ENCODE assay signal across 9 mouse cellular contexts in the genomic region with DNA sequence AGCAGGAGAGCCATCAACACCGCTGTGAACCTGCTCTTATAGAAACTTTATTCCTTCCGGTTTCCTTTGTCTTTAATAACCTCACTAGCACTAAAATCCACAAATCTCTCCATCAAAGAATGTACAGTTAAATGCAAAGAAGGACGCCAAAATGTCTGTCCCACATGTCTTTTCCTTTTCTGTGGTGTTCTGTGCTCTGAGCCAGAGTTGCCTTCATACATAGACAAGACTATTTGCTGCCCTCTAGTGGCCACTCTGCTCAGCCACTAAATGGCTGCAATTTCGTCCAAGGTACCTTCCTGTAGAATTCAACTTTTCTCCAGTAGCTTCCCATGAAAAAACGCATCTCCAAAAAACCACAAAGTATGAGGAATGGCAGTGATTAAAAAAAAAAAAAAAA. TPM values are rescaled to one million over a fixed set of nuclear protein-coding genes. Genes with fewer than 3 reads are reported as not detected.
A peak's percentile ranks its signal among the peaks of the same experiment; 100 is the strongest.
DNase-seq lines count a peak whose midpoint lies in the region; ATAC-seq lines count a peak whose summit lies in the region.
"Had no signal": no experiment of that assay in that cellular context is flagged by ENCODE, and none has a peak within 500 bp of the region (broad histone marks: within the 10 kb centered on the region; RNA-seq: fewer than 3 reads in every experiment).

No protein-coding gene starts in this region.

- WGBS in heart, embryonic 11.5 days (ENCODE audit: insufficient replicate concordance): 29% methylated on average over 5 of the region's 5 CpGs
- WGBS in forebrain, embryonic 12.5 days: 37% methylated on average over 5 of the region's 5 CpGs
- WGBS in hindbrain, embryonic 11.5 days: 36% methylated on average over 5 of the region's 5 CpGs

- H3K9me3 ChIP-seq in heart, embryonic 11.5 days (replicated peaks; ENCODE audit: control insufficient read depth, low read length): no peaks in the 10 kb centered on the region
- H3K9me3 ChIP-seq in forebrain, embryonic 12.5 days: no peaks in the 10 kb centered on the region
- H3K9me3 ChIP-seq in hindbrain, embryonic 11.5 days (ENCODE audit: control insufficient read depth, low read length): no peaks in the 10 kb centered on the region

- no peak overlapping the region for H3K4me3 ChIP-seq in heart, embryonic 11.5 days (ENCODE audit: low read depth, low read length)
- H3K4me3 ChIP-seq in forebrain, embryonic 12.5 days (replicated peaks): no peak overlapping the region
- H3K4me3 ChIP-seq in hindbrain, embryonic 11.5 days (ENCODE audit: low read depth, low read length): no peak overlapping the region

- H3K27me3 ChIP-seq in heart, embryonic 11.5 days (ENCODE audit: control insufficient read depth, insufficient read depth, low read length): no peaks in the 10 kb centered on the region
- H3K27me3 ChIP-seq in forebrain, embryonic 12.5 days: no peaks in the 10 kb centered on the region
- no peaks in the 10 kb centered on the region for H3K27me3 ChIP-seq in hindbrain, embryonic 11.5 days (ENCODE audit: control insufficient read depth, insufficient read depth, low read length)

- no peak overlapping the region for H3K9ac ChIP-seq in heart, embryonic 11.5 days (ENCODE audit: low read depth, low read length)
- H3K9ac ChIP-seq in forebrain, embryonic 12.5 days: no peak overlapping the region
- no peak overlapping the region for H3K9ac ChIP-seq in hindbrain, embryonic 11.5 days (ENCODE audit: low read depth, low read length)

- ATAC-seq in heart, embryonic 11.5 days (replicated peaks; ENCODE audit: insufficient number of reproducible peaks, low FRiP score, low TSS enrichment): no peak
- ATAC-seq in forebrain, embryonic 12.5 days (ENCODE audit: low FRiP score): 0 out of 2 replicates have a peak, but pooled peaks have one; percentile 63
- ATAC-seq in hindbrain, embryonic 11.5 days (ENCODE audit: low FRiP score): no peak
- ATAC-seq in megakaryocyte progenitor cell, adult 5-6 weeks (replicated peaks; ENCODE audit: poor library complexity): peak; percentile 72

- DNase-seq in heart, adult 11 months: peak; percentile 88
- DNase-seq in c-Kit-positive CD71-positive TER-119-negative erythroid progenitor cells, embryonic 14.5 days (ENCODE audit: low read depth): peak; percentile 38
- DNase-seq in hindbrain, embryonic 11.5 days (ENCODE audit: low spot score): peak; percentile 85
- peak; percentile 75 to 78 for DNase-seq in layer of hippocampus, postnatal 10 days (ENCODE audit: low spot score in 2 of 2)
- DNase-seq in skeletal muscle tissue, adult 2 months (ENCODE audit: low read depth, low spot score): peak; percentile 54

- H3K27ac ChIP-seq in heart, embryonic 11.5 days (ENCODE audit: low read depth, low read length): no peak overlapping the region
- no peak overlapping the region for H3K27ac ChIP-seq in forebrain, embryonic 12.5 days
- no peak overlapping the region for H3K27ac ChIP-seq in hindbrain, embryonic 11.5 days (ENCODE audit: low read depth, low read length)
- H3K27ac ChIP-seq: macrophage had no signal

- no peaks in the 10 kb centered on the region for H3K4me1 ChIP-seq in heart, embryonic 11.5 days (ENCODE audit: control insufficient read depth, insufficient read depth, low read length)
- no peaks in the 10 kb centered on the region for H3K4me1 ChIP-seq in forebrain, embryonic 12.5 days
- no peaks in the 10 kb centered on the region for H3K4me1 ChIP-seq in hindbrain, embryonic 11.5 days (replicated peaks; ENCODE audit: control insufficient read depth, insufficient read depth, low read length)

- no peak overlapping the region for H3K4me2 ChIP-seq in heart, embryonic 11.5 days
- H3K4me2 ChIP-seq in forebrain, embryonic 12.5 days: no peak overlapping the region
- no peak overlapping the region for H3K4me2 ChIP-seq in hindbrain, embryonic 11.5 days (replicated peaks; ENCODE audit: low read depth, low read length)

- no peaks in the 10 kb centered on the region for H3K36me3 ChIP-seq in heart, embryonic 11.5 days (ENCODE audit: control insufficient read depth, insufficient read depth, low read length)
- H3K36me3 ChIP-seq in forebrain, embryonic 12.5 days (replicated peaks): no peaks in the 10 kb centered on the region
- H3K36me3 ChIP-seq in hindbrain, embryonic 11.5 days (ENCODE audit: control insufficient read depth, insufficient read depth, low read length): no peaks in the 10 kb centered on the region

RNA-seq across cellular contexts. Expression of a gene that starts 23.3 kb away (rescaled TPM):
- polyA plus RNA-seq in heart, embryonic 11.5 days (2014; fragmentation: Nextera tagmentation; extraction: Ambion mirVana): 0.20 and 1.2 TPM in 2 replicates
- polyA plus RNA-seq in forebrain, embryonic 12.5 days (2016; fragmentation: Nextera tagmentation; extraction: Ambion mirVana): not detected in 2 replicates
- 0.20 TPM in 1 of 2 replicates, not detected in the other for polyA plus RNA-seq in hindbrain, embryonic 11.5 days (2014; fragmentation: Nextera tagmentation; extraction: Ambion mirVana)
- total RNA-seq in layer of hippocampus, postnatal 10 days (2021): not detected
- not detected in 2 replicates for total RNA-seq in megakaryocyte progenitor cell, adult 5-6 weeks (2015)
- total RNA-seq in megakaryocyte progenitor cell, adult 5-6 weeks (2017): not detected in 2 replicates
- polyA plus RNA-seq: macrophage had no signal

Comparison
In these comparisons a context has a peak if more than half of its experiments do, and no peak if none do; other contexts are left out.
1. DNase-seq: peak in every context shown above with its lines; median percentile 88 in heart, adult 11 months; 85 in hindbrain, embryonic 11.5 days; 76 in layer of hippocampus, postnatal 10 days; 54 in skeletal muscle tissue, adult 2 months; 38 in c-Kit-positive CD71-positive TER-119-negative erythroid progenitor cells, embryonic 14.5 days.
2. ATAC-seq: peak in forebrain, embryonic 12.5 days (single experiment) and megakaryocyte progenitor cell, adult 5-6 weeks (single experiment); none in heart, embryonic 11.5 days (single experiment) and hindbrain, embryonic 11.5 days (single experiment).